Comparison of ENCODE assay signal across 19 mouse cellular contexts in genomic region chrX:48098470-48099129, GRCm38 (mm10). TPM values are rescaled to one million over a fixed set of nuclear protein-coding genes. Genes with fewer than 3 reads are reported as not detected.
DNase-seq lines count a peak whose midpoint lies in the region; ATAC-seq and TF ChIP-seq lines count a peak whose summit lies in the region.
"Had no signal": no experiment of that assay in that cellular context is flagged by ENCODE, and none has a peak within 500 bp of the region (broad histone marks: within the 10 kb centered on the region; RNA-seq: fewer than 3 reads in every experiment).

No protein-coding gene starts in this region.

- H3K27me3 ChIP-seq in spleen, adult 2 months (ENCODE audit: control insufficient read depth, insufficient read depth, low read length): no peaks in the 10 kb centered on the region
- no peaks in the 10 kb centered on the region for H3K27me3 ChIP-seq in splenic B cell, adult 2 months (ENCODE audit: control insufficient read depth, insufficient read depth, low read length, poor library complexity, severe bottlenecking)
- H3K27me3 ChIP-seq in midbrain, embryonic 16.5 days (ENCODE audit: control insufficient read depth, insufficient read depth, low read depth, low read length): no peaks in the 10 kb centered on the region
- H3K27me3 ChIP-seq: embryonic facial prominence, embryonic 15.5 days; intestine, embryonic 15.5 days; neural tube, embryonic 13.5 days had no signal

- peaks cover 7% of the 10 kb centered on the region; the same call in 1 of the 2 replicates for H3K4me1 ChIP-seq in spleen, adult 2 months (ENCODE audit: control insufficient read depth, insufficient read depth, insufficient read length)
- no peaks in the 10 kb centered on the region for H3K4me1 ChIP-seq in midbrain, embryonic 16.5 days (ENCODE audit: control insufficient read depth, insufficient read depth, low read length)
- H3K4me1 ChIP-seq: embryonic facial prominence, embryonic 15.5 days; forebrain, embryonic 10.5 days; intestine, embryonic 15.5 days; limb, embryonic 10.5 days; neural tube, embryonic 13.5 days had no signal

- peak; percentile 85 for ATAC-seq in activated CD4-positive, CD25-positive, alpha-beta regulatory T cell, adult 4 months
- ATAC-seq in midbrain, embryonic 16.5 days: no peak
- ATAC-seq: intestine, embryonic 15.5 days had no signal

- no peaks in the 10 kb centered on the region for H3K9me3 ChIP-seq in midbrain, embryonic 16.5 days (replicated peaks; ENCODE audit: control insufficient read depth, low read length, poor library complexity, severe bottlenecking)
- H3K9me3 ChIP-seq: embryonic facial prominence, embryonic 15.5 days; forebrain, embryonic 10.5 days; intestine, embryonic 15.5 days; limb, embryonic 10.5 days; megakaryocyte, embryonic 14.5 days; neural tube, embryonic 13.5 days had no signal

- no peak overlapping the region for H3K4me2 ChIP-seq in midbrain, embryonic 16.5 days (ENCODE audit: low read length)
- H3K4me2 ChIP-seq: embryonic facial prominence, embryonic 15.5 days; intestine, embryonic 15.5 days; liver, embryonic 11.5 days; lung, embryonic 14.5 days; neural tube, embryonic 13.5 days had no signal

- no peak for TF ChIP-seq CTCF in spleen, adult 2 months (IDR thresholded peaks at IDR 0.05; ENCODE audit: extremely low read depth, insufficient read depth, insufficient read length, insufficient replicate concordance)

- DNase-seq in spleen, adult 2 months (ENCODE audit: low read depth in 1 of 2, low spot score in 2 of 2): peak; percentile 7 to 41
- no peak for DNase-seq in spleen, adult 12 weeks (ENCODE audit: low spot score)
- DNase-seq in splenic B cell, adult 2 months (ENCODE audit: low read depth, low spot score): peak; percentile 56
- DNase-seq in thymus, postnatal 4 days: peak; percentile 45
- DNase-seq in embryo, embryonic 10 days (ENCODE audit: low spot score): no peak
- DNase-seq in MN1 (ENCODE audit: low spot score): no peak
- DNase-seq: cerebellum, adult 9-11 months; embryo, embryonic 11 days; lung, embryonic 14.5 days had no signal

- H3K36me3 ChIP-seq in spleen, adult 2 months (ENCODE audit: control insufficient read depth, insufficient read depth, low read length): no peaks in the 10 kb centered on the region
- H3K36me3 ChIP-seq in splenic B cell, adult 2 months (ENCODE audit: control insufficient read depth, insufficient read depth, low read length, poor library complexity, severe bottlenecking): no peaks in the 10 kb centered on the region
- H3K36me3 ChIP-seq in midbrain, embryonic 16.5 days (ENCODE audit: control insufficient read depth, insufficient read depth, low read length): no peaks in the 10 kb centered on the region
- H3K36me3 ChIP-seq: embryonic facial prominence, embryonic 15.5 days; forebrain, embryonic 10.5 days; intestine, embryonic 15.5 days; limb, embryonic 10.5 days; neural tube, embryonic 13.5 days had no signal

- H3K27ac ChIP-seq in spleen, adult 2 months (ENCODE audit: insufficient read depth, low read length): no peak overlapping the region
- H3K27ac ChIP-seq in midbrain, embryonic 16.5 days (ENCODE audit: low read length): no peak overlapping the region
- H3K27ac ChIP-seq: embryonic facial prominence, embryonic 15.5 days; forebrain, embryonic 10.5 days; intestine, embryonic 15.5 days; layer of hippocampus, adult 2 months; limb, embryonic 10.5 days; neural tube, embryonic 13.5 days had no signal

- WGBS in spleen, adult 2 months: 68% methylated on average over 9 of the region's 9 CpGs
- WGBS in midbrain, embryonic 16.5 days: 80% methylated on average over 9 of the region's 9 CpGs

- TF ChIP-seq POLR2A in spleen, adult 2 months (IDR thresholded peaks at IDR 0.05; ENCODE audit: low read depth, low read length): no peak

- no peak overlapping the region for H3K9ac ChIP-seq in midbrain, embryonic 16.5 days (ENCODE audit: low read depth, low read length)
- H3K9ac ChIP-seq: embryonic facial prominence, embryonic 15.5 days; intestine, embryonic 15.5 days; lung, embryonic 14.5 days; neural tube, embryonic 13.5 days had no signal

- H3K4me3 ChIP-seq in spleen, adult 2 months (ENCODE audit: extremely low read depth, insufficient read depth, insufficient read length): no peak overlapping the region
- H3K4me3 ChIP-seq in midbrain, embryonic 16.5 days (ENCODE audit: low read depth, low read length): no peak overlapping the region
- H3K4me3 ChIP-seq: embryonic facial prominence, embryonic 15.5 days; forebrain, embryonic 10.5 days; intestine, embryonic 15.5 days; layer of hippocampus, adult 2 months; limb, embryonic 10.5 days; megakaryocyte, embryonic 14.5 days; neural tube, embryonic 13.5 days had no signal

RNA-seq across cellular contexts. Expression of gene Xpnpep2, which starts 9.9 kb away (rescaled TPM):
- polyA plus RNA-seq in spleen, adult 2 months (2012; rRNA removed): 0.05 and 0.08 TPM in 2 replicates
- polyA plus RNA-seq in activated CD4-positive, CD25-positive, alpha-beta regulatory T cell, adult 4 months (2017; shearing (Covaris generic)): under 1 TPM in 1 of 2 experiments, not detected in 1; 0.48 TPM
- 0.55 and 0.84 TPM in 2 replicates for polyA plus RNA-seq in midbrain, embryonic 16.5 days (2015; fragmentation: Nextera tagmentation; extraction: Ambion mirVana)

RNA-seq across cellular contexts. Expression of gene Sash3, which starts 47.6 kb away (rescaled TPM):
- polyA plus RNA-seq in spleen, adult 2 months (2012; rRNA removed): 100 and 106 TPM in 2 replicates
- polyA plus RNA-seq in activated CD4-positive, CD25-positive, alpha-beta regulatory T cell, adult 4 months (2017; shearing (Covaris generic)): 100 to 1,000 TPM; 305 to 323 TPM
- polyA plus RNA-seq in midbrain, embryonic 16.5 days (2015; fragmentation: Nextera tagmentation; extraction: Ambion mirVana): 0.65 and 1.2 TPM in 2 replicates

Comparison
In these comparisons a context has a peak if more than half of its experiments do, and no peak if none do; other contexts are left out.
1. DNase-seq: peak in spleen, adult 2 months (2 of 2), splenic B cell, adult 2 months (single experiment) and thymus, postnatal 4 days (single experiment); none in spleen, adult 12 weeks (single experiment), embryo, embryonic 10 days (single experiment) and MN1 (single experiment).
2. RNA of gene Sash3, which starts 47.6 kb away (polyA plus RNA-seq): 305 to 323 TPM in activated CD4-positive, CD25-positive, alpha-beta regulatory T cell, adult 4 months and 100 to 106 TPM in spleen, adult 2 months; 0.65 to 1.2 TPM in midbrain, embryonic 16.5 days; every median in the first group is over 10 times any median in the second.